In genomic region chr7:44497361-44498055, GRCm38 (mm10) we compare ENCODE assay signal across 9 mouse cellular contexts. TPM values are rescaled to one million over a fixed set of nuclear protein-coding genes. Genes with fewer than 3 reads are reported as not detected.
DNase-seq lines count a peak whose midpoint lies in the region; ATAC-seq and TF ChIP-seq lines count a peak whose summit lies in the region.
"Had no signal": no experiment of that assay in that cellular context is flagged by ENCODE, and none has a peak within 500 bp of the region (broad histone marks: within the 10 kb centered on the region; RNA-seq: fewer than 3 reads in every experiment).

No protein-coding gene starts in this region.

- H3K36me3 ChIP-seq in heart, embryonic 14.5 days (ENCODE audit: control insufficient read depth, insufficient read depth, low read length) = peaks cover 18% of the 10 kb centered on the region; the same call in 1 of the 2 replicates
- peaks cover 32% of the 10 kb centered on the region for H3K36me3 ChIP-seq in G1E (replicated peaks)
- peaks cover 29% of the 10 kb centered on the region for H3K36me3 ChIP-seq in hindbrain, embryonic 10.5 days
- H3K36me3 ChIP-seq in midbrain, embryonic 11.5 days (ENCODE audit: control insufficient read depth, insufficient read depth, low read length) = no peaks in the 10 kb centered on the region
- no peaks in the 10 kb centered on the region for H3K36me3 ChIP-seq in thymus, adult 2 months (ENCODE audit: control insufficient read depth, insufficient read depth, low read length)

- H3K9me3 ChIP-seq in heart, embryonic 14.5 days (ENCODE audit: control insufficient read depth, low read length) = no peaks in the 10 kb centered on the region
- no peaks in the 10 kb centered on the region for H3K9me3 ChIP-seq in G1E (replicated peaks)
- no peaks in the 10 kb centered on the region for H3K9me3 ChIP-seq in hindbrain, embryonic 10.5 days
- H3K9me3 ChIP-seq in midbrain, embryonic 11.5 days (ENCODE audit: control insufficient read depth, low read length) = no peaks in the 10 kb centered on the region

- peaks cover 9% of the 10 kb centered on the region; the same call in 1 of the 2 replicates for H3K27me3 ChIP-seq in heart, embryonic 14.5 days (ENCODE audit: control insufficient read depth, insufficient read depth, low read length)
- no peaks in the 10 kb centered on the region for H3K27me3 ChIP-seq in G1E (ENCODE audit: insufficient read depth, low read length)
- H3K27me3 ChIP-seq in hindbrain, embryonic 10.5 days (ENCODE audit: insufficient read depth, poor library complexity, severe bottlenecking) = peaks cover 19% of the 10 kb centered on the region
- no peaks in the 10 kb centered on the region for H3K27me3 ChIP-seq in midbrain, embryonic 11.5 days (ENCODE audit: control insufficient read depth, insufficient read depth, low read length)
- H3K27me3 ChIP-seq in thymus, adult 2 months (ENCODE audit: control insufficient read depth, insufficient read depth, low read length) = no peaks in the 10 kb centered on the region
- H3K27me3 ChIP-seq: Patski had no signal

- peak overlapping the region; percentile 85 for H3K4me2 ChIP-seq in heart, embryonic 14.5 days (ENCODE audit: low read length)
- peak overlapping the region; percentile 83 for H3K4me2 ChIP-seq in midbrain, embryonic 11.5 days

- ATAC-seq in heart, embryonic 14.5 days (ENCODE audit: insufficient number of reproducible peaks, insufficient read depth, low FRiP score, low read depth) = no peak
- no peak for ATAC-seq in G1E (ENCODE audit: extremely low read depth, insufficient number of reproducible peaks, low FRiP score, poor library complexity, severe bottlenecking)
- no peak for ATAC-seq in midbrain, embryonic 11.5 days (ENCODE audit: low FRiP score)

- TF ChIP-seq POLR2A in thymus, adult 2 months (IDR thresholded peaks at IDR 0.05; ENCODE audit: control insufficient read depth, extremely low read depth, insufficient read depth, low read length, poor library complexity) = no peak

- WGBS in heart, embryonic 14.5 days = 84% methylated on average over 10 of the region's 10 CpGs
- 83% methylated on average over 10 of the region's 10 CpGs for WGBS in hindbrain, embryonic 10.5 days
- WGBS in midbrain, embryonic 11.5 days = 84% methylated on average over 10 of the region's 10 CpGs
- WGBS in thymus, adult 2 months = 95% methylated on average over 10 of the region's 10 CpGs

- intact Hi-C loops in heart, postnatal 36 days (cut with DNase I) = no loop called here

- TF ChIP-seq CTCF in G1E (IDR thresholded peaks at IDR 0.05; ENCODE audit: low read depth, low read length) = no peak
- TF ChIP-seq CTCF in thymus, adult 2 months (IDR thresholded peaks at IDR 0.05; ENCODE audit: borderline replicate concordance, control insufficient read depth, extremely low read depth, insufficient read depth, low read length, poor library complexity) = no peak

- 0 out of 4 replicates have a peak overlapping the region, but pooled peaks of 1 of the 2 experiments have one; percentile 76 for H3K4me3 ChIP-seq in heart, embryonic 14.5 days (ENCODE audit: control insufficient read depth in 1 of 2, insufficient read depth in 1 of 2, low read depth in 1 of 2, low read length in 2 of 2)
- H3K4me3 ChIP-seq in G1E (ENCODE audit: low read depth, low read length) = peak overlapping the region; percentile 85; the same call in 1 of the 2 replicates
- peak overlapping the region; percentile 89 for H3K4me3 ChIP-seq in hindbrain, embryonic 10.5 days
- peak overlapping the region; percentile 76 for H3K4me3 ChIP-seq in midbrain, embryonic 11.5 days (ENCODE audit: low read depth, low read length)
- no peak overlapping the region for H3K4me3 ChIP-seq in thymus, adult 2 months (ENCODE audit: control insufficient read depth, insufficient read depth, low read length)

- H3K4me1 ChIP-seq in heart, embryonic 14.5 days (ENCODE audit: control insufficient read depth in 2 of 2, insufficient read depth in 2 of 2, low read length in 2 of 2) = peaks cover 7 to 8% of the 10 kb centered on the region in 2 experiments
- H3K4me1 ChIP-seq in G1E (ENCODE audit: insufficient read depth, low read depth, low read length) = peaks cover 33% of the 10 kb centered on the region
- H3K4me1 ChIP-seq in hindbrain, embryonic 10.5 days (replicated peaks) = peaks cover 29% of the 10 kb centered on the region
- H3K4me1 ChIP-seq in midbrain, embryonic 11.5 days (ENCODE audit: control insufficient read depth, insufficient read depth, low read length) = peaks cover 10% of the 10 kb centered on the region
- H3K4me1 ChIP-seq in thymus, adult 2 months (replicated peaks; ENCODE audit: control insufficient read depth, insufficient read depth, low read length) = peaks cover 17% of the 10 kb centered on the region

- DNase-seq in heart, postnatal 36 days = no peak
- no peak for DNase-seq in G1E (ENCODE audit: low spot score)
- DNase-seq in hindbrain, embryonic 10.5 days (ENCODE audit: low spot score) = no peak
- DNase-seq in midbrain, embryonic 11.5 days (ENCODE audit: low spot score, missing footprints) = no peak
- no peak for DNase-seq in layer of hippocampus, postnatal 36 days
- no peak for DNase-seq in thymus, adult 2 months
- no peak for DNase-seq in urinary bladder, postnatal 25 days (ENCODE audit: low spot score)

- H3K9ac ChIP-seq in heart, embryonic 14.5 days (ENCODE audit: low read length) = no peak overlapping the region
- peak overlapping the region; percentile 93 for H3K9ac ChIP-seq in midbrain, embryonic 11.5 days (ENCODE audit: low read length)

- H3K27ac ChIP-seq in heart, embryonic 14.5 days (replicated peaks in 1 of 2; ENCODE audit: control insufficient read depth in 1 of 2, insufficient read depth in 1 of 2, low read depth in 2 of 2, low read length in 2 of 2) = no peak overlapping the region
- peak overlapping the region; percentile 99 for H3K27ac ChIP-seq in hindbrain, embryonic 10.5 days
- H3K27ac ChIP-seq in midbrain, embryonic 11.5 days (ENCODE audit: low read depth, low read length) = no peak overlapping the region
- no peak overlapping the region for H3K27ac ChIP-seq in thymus, adult 2 months (ENCODE audit: control insufficient read depth, insufficient read depth, low read length)

RNA-seq across cellular contexts. Expression of gene Fam71e1, which starts 1.1 kb away (rescaled TPM):
- 8.7 and 9.2 TPM in 2 replicates for polyA plus RNA-seq in heart, embryonic 14.5 days (2014; fragmentation: Nextera tagmentation; extraction: Ambion mirVana)
- 1 to 10 TPM; 3.1 to 3.2 TPM for total RNA-seq in heart, postnatal 36 days (2021)
- total RNA-seq in G1E (2014; fragmentation: Nextera tagmentation) (6.8 and 12.7 TPM in 2 replicates), G1E (2017) (1.3 and 5.5 TPM in 2 replicates)
- 6.9 and 7.4 TPM in 2 replicates for polyA plus RNA-seq in G1E (2012)
- polyA plus RNA-seq in hindbrain, embryonic 10.5 days (2016; fragmentation: Nextera tagmentation; extraction: Ambion mirVana) = 17.1 and 20.5 TPM in 2 replicates
- polyA plus RNA-seq in midbrain, embryonic 11.5 days (2014; fragmentation: Nextera tagmentation; extraction: Ambion mirVana) = 14.7 and 17.1 TPM in 2 replicates
- 10 to 100 TPM; 14.3 to 15.7 TPM for total RNA-seq in layer of hippocampus, postnatal 36 days (2021)
- polyA plus RNA-seq in thymus, adult 2 months (2012; rRNA removed) = 7.8 and 9.4 TPM in 2 replicates

RNA-seq across cellular contexts. Expression of gene Emc10, which starts 1.2 kb away (rescaled TPM):
- 101 and 114 TPM in 2 replicates for polyA plus RNA-seq in heart, embryonic 14.5 days (2014; fragmentation: Nextera tagmentation; extraction: Ambion mirVana)
- total RNA-seq in heart, postnatal 36 days (2021) = 10 to 100 TPM; 87.6 to 87.9 TPM
- total RNA-seq in G1E (2014; fragmentation: Nextera tagmentation) (33.3 and 33.7 TPM in 2 replicates), G1E (2017) (18.5 and 19.0 TPM in 2 replicates)
- 147 and 166 TPM in 2 replicates for polyA plus RNA-seq in G1E (2012)
- 102 and 122 TPM in 2 replicates for polyA plus RNA-seq in hindbrain, embryonic 10.5 days (2016; fragmentation: Nextera tagmentation; extraction: Ambion mirVana)
- polyA plus RNA-seq in midbrain, embryonic 11.5 days (2014; fragmentation: Nextera tagmentation; extraction: Ambion mirVana) = 91.8 and 99.3 TPM in 2 replicates
- total RNA-seq in layer of hippocampus, postnatal 36 days (2021) = 100 to 1,000 TPM; 205 to 215 TPM
- polyA plus RNA-seq in thymus, adult 2 months (2012; rRNA removed) = 378 and 406 TPM in 2 replicates

RNA-seq across cellular contexts. Expression of gene Mybpc2, which starts 26.9 kb away (rescaled TPM):
- polyA plus RNA-seq in heart, embryonic 14.5 days (2014; fragmentation: Nextera tagmentation; extraction: Ambion mirVana) = 2.3 and 3.3 TPM in 2 replicates
- total RNA-seq in heart, postnatal 36 days (2021) = 10 to 100 TPM; 16.5 to 20.1 TPM
- not detected in 2 replicates for total RNA-seq in G1E (2014; fragmentation: Nextera tagmentation)
- total RNA-seq in G1E (2017) = 0.05 TPM in 1 of 2 replicates, not detected in the other
- polyA plus RNA-seq in G1E (2012) = not detected in 2 replicates
- 0.10 and 0.12 TPM in 2 replicates for polyA plus RNA-seq in hindbrain, embryonic 10.5 days (2016; fragmentation: Nextera tagmentation; extraction: Ambion mirVana)
- 0.07 TPM in 1 of 2 replicates, not detected in the other for polyA plus RNA-seq in midbrain, embryonic 11.5 days (2014; fragmentation: Nextera tagmentation; extraction: Ambion mirVana)
- total RNA-seq in layer of hippocampus, postnatal 36 days (2021) = under 1 TPM in 1 of 2 experiments, not detected in 1; 0.12 TPM
- polyA plus RNA-seq in thymus, adult 2 months (2012; rRNA removed) = 0.53 and 0.55 TPM in 2 replicates

RNA-seq across cellular contexts. Expression of gene Josd2, which starts 29.7 kb away (rescaled TPM):
- 128 and 131 TPM in 2 replicates for polyA plus RNA-seq in heart, embryonic 14.5 days (2014; fragmentation: Nextera tagmentation; extraction: Ambion mirVana)
- 100 to 1,000 TPM; 127 to 143 TPM for total RNA-seq in heart, postnatal 36 days (2021)
- 48.5 and 55.0 TPM in 2 replicates for total RNA-seq in G1E (2014; fragmentation: Nextera tagmentation)
- total RNA-seq in G1E (2017) = 22.1 and 27.2 TPM in 2 replicates
- polyA plus RNA-seq in G1E (2012) = 162 and 230 TPM in 2 replicates
- 86.2 and 89.2 TPM in 2 replicates for polyA plus RNA-seq in hindbrain, embryonic 10.5 days (2016; fragmentation: Nextera tagmentation; extraction: Ambion mirVana)
- 49.4 and 55.8 TPM in 2 replicates for polyA plus RNA-seq in midbrain, embryonic 11.5 days (2014; fragmentation: Nextera tagmentation; extraction: Ambion mirVana)
- 100 to 1,000 TPM in 1 of 2 experiments, 10 to 100 TPM in 1; 94.5 to 102 TPM for total RNA-seq in layer of hippocampus, postnatal 36 days (2021)
- polyA plus RNA-seq in thymus, adult 2 months (2012; rRNA removed) = 107 and 142 TPM in 2 replicates

RNA-seq across cellular contexts. Expression of gene Aspdh, which starts 32.3 kb away (rescaled TPM):
- polyA plus RNA-seq in heart, embryonic 14.5 days (2014; fragmentation: Nextera tagmentation; extraction: Ambion mirVana) = 0.34 and 1.4 TPM in 2 replicates
- total RNA-seq in heart, postnatal 36 days (2021) = under 1 TPM; 0.65 to 0.75 TPM
- total RNA-seq in G1E (2014; fragmentation: Nextera tagmentation) (not detected in 2 replicates), G1E (2017) (not detected in 2 replicates)
- polyA plus RNA-seq in G1E (2012) = not detected in 2 replicates
- 0.78 and 1.8 TPM in 2 replicates for polyA plus RNA-seq in hindbrain, embryonic 10.5 days (2016; fragmentation: Nextera tagmentation; extraction: Ambion mirVana)
- 1.8 and 2.9 TPM in 2 replicates for polyA plus RNA-seq in midbrain, embryonic 11.5 days (2014; fragmentation: Nextera tagmentation; extraction: Ambion mirVana)
- 10 to 100 TPM; 13.3 to 21.6 TPM for total RNA-seq in layer of hippocampus, postnatal 36 days (2021)
- polyA plus RNA-seq in thymus, adult 2 months (2012; rRNA removed) = 0.32 and 1.6 TPM in 2 replicates
- polyA plus RNA-seq: Patski had no signal
